Mouse (Mus musculus) gastrocnemius, postnatal 10 days (tissue): ENCODE data around the gene Nub1. TPM values are rescaled to one million over a fixed set of nuclear protein-coding genes. Genes with fewer than 3 reads are reported as not detected.
"Not testable (repeated sequence)": the region's sequence is repeated elsewhere in the genome, so short reads cannot be mapped to it uniquely, and the experiment has no call there.

ENCODE experiments used
- DNase-seq: peaks from one replicate; pipeline ENCODE4 v3.0.0; 2021; ENCODE audit warnings: mixed read lengths
- long read RNA-seq, 2 experiments: library from polyadenylated mRNA; stranded (forward); transcript quantifications; one replicate each; pipeline ENCODE4 v2.0.0; 2021
- total RNA-seq, 2 experiments: library from RNA; stranded (reverse); gene quantifications; 2 replicates each; pipeline ENCODE4 v1.2.3; 2021

Nub1 gene
- 10 to 100 TPM; 22.8 to 24.3 TPM for total RNA-seq
- long read RNA-seq, experiment 1, transcript Nub1-201 (15 exons, 3,269 nt): major isoform, 25 of 58 reads
- long read RNA-seq, experiment 1, transcript Nub1-202 (15 exons, 3,546 nt): minor isoform, 21 of 58 reads
- long read RNA-seq, experiment 1, partial matches to known transcripts: 7 of 58 reads
- long read RNA-seq, experiment 1, other reads (novel, unspliced or antisense): 4 of 58 reads
- long read RNA-seq, experiment 2, transcript Nub1-201 (15 exons, 3,269 nt): major isoform, 26 of 52 reads
- long read RNA-seq, experiment 2, transcript Nub1-202 (15 exons, 3,546 nt): minor isoform, 15 of 52 reads
- long read RNA-seq, experiment 2, partial matches to known transcripts: 8 of 52 reads
- long read RNA-seq, experiment 2, other reads (novel, unspliced or antisense): 3 of 52 reads

GRCm38 (mm10) chr5:24685366-24686093 is at the start of gene Nub1:
Nub1 (plus strand) TSS chr5:24685532.
- peak; percentile 98 for DNase-seq

- no peak for DNase-seq
These were observed 48.3 kb upstream of the Nub1 start for GRCm38 (mm10) chr5:24636987-24637386.

DNA sequence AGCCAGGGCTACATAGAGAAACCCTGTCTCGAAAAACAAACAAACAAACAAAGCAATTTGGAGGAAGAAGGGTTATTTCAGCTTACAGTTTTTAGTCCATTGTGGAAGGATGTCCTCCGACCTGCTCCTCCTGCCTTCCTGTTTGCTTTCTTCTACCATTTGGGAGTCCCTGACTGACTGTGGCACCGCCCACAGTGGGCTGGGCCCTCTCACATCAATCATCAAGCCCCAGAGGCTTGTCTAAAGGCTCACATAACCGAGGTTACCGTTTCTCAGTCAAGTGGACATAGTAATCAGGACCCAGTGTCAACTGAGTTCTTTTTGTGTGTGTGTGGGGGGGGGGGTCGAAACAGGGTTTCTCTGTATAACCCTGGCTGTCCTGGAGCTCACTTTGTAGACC is 47.2 kb upstream of the Nub1 start:
- no peak for DNase-seq

DNA sequence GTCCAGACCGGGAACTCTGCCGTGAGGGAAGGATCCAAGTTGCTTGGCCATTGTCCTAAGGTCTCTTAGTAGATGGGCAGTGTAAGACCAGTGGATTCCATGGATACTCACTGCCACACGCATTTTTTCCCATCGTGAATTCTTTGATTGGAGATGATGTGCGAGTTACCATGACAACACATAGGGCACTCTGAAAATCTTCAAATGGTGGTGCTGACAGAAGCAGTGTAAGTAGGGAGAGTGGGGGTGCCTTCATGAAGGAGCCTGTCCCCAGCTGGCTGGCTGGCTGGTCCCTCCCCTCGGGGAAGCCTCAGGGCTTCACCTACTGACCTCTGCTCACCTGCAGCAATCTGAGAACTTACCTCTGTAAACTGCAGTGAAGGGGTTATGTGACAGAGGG is 46.3 kb upstream of the Nub1 start:
- no peak for DNase-seq

DNA sequence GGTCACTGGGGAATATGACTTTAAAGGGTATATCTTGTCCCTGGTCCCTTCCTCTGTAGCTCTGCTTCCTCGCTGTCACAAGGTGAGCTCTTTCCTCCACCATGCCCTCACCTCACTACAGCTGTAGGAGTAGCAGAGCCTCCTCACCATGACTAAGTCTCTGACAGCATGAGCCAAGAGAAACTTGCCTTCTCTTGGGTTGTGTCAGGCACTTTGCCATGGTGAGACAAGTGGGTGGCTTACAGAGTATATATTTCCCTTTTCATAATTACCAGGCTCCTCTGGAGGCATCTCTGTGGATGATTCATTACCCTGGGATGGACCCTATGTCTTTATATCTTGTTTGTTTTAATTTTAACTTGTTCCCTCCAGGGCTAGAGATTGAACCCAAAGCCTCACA is 39.9 kb upstream of the Nub1 start:
- DNase-seq: no peak

GRCm38 (mm10) chr5:24649231-24649630 is 36.1 kb upstream of the Nub1 start:
- DNase-seq: no peak

DNA sequence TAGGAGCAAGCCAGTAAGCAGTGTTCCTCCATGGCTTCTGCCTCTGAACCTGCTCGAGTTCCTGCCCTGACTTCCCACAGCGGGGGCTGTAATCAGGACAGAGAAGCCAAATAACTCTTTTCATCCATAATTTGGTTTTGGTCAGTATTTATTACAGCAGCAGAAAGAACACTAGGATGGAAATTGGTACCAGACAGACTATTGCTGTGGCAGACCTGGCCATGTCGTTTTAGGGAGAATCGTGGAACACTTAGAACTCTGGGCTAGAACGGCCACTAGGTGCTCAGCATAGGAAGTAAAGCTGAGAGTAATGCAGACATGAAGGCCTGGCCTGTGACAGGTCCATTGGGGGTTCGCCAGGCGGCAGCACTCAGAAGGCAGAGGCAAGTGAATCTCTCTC is 35.6 kb upstream of the Nub1 start:
- no peak for DNase-seq

DNA sequence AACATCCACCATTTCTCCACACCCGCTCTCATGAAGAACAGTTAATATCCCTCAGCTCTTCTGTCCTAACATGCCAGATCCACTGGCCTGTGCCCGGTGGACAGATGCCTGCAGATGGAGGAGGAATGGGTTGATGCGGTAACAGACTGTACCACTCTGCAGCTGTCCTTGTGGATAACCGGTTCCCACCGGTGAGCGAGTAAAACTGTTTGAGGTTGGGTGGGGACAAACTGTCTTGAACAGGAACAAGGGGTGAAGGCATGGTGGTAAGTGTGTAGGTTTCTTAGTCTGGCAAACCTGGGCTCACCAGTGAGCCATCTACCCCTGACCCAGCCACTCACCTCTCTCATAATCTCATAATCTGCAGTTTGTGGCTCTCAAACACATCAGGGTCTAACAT is 34.0 kb upstream of the Nub1 start:
- no peak for DNase-seq

- peak; percentile 87 for DNase-seq
These were observed 33.3 kb upstream of the Nub1 start for GRCm38 (mm10) chr5:24651768-24652752.

DNA sequence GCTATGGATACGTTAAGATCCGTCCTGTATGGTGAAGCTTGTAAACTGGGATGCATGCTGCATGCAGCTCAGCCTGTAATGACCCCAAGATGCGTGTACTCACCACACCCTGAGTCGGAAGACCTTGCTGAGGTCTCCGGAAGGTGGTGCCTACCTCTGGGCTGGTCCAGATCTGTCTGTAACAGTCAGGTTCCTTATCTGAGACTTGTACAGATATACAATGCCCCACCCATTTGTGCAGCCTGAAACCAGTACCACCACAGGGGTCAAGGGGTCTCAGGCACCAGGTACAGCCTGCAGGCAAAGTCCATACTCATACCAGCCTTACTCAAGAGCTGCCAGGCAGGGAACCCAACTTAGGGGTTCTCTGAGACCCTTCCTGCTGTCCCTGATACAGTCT is 32.6 kb upstream of the Nub1 start:
- no peak for DNase-seq

DNA sequence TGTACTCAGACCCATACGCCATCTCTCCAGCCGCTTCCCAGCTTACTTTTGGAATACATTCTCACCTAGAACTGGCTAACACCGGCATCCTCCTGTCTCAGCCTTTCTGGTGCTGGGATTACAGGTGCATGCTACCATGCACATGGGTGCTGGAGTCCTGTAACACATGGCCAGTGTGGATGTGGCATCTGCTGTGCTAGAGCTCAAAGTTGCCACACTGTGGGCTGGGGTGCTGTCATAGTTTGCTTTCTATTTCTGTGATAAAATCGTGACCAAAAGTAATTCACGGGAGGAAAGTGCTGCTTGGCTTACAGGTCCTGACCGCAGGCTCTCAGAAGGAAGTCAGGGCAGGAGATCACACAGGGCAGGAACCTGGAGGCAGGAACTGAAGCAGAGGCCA is 30.8 kb upstream of the Nub1 start:
- no peak for DNase-seq

GRCm38 (mm10) chr5:24657113-24657512 is 28.2 kb upstream of the Nub1 start:
- no peak for DNase-seq

GRCm38 (mm10) chr5:24659708-24660423 is 25.5 kb upstream of the Nub1 start:
- DNase-seq: no peak

DNA sequence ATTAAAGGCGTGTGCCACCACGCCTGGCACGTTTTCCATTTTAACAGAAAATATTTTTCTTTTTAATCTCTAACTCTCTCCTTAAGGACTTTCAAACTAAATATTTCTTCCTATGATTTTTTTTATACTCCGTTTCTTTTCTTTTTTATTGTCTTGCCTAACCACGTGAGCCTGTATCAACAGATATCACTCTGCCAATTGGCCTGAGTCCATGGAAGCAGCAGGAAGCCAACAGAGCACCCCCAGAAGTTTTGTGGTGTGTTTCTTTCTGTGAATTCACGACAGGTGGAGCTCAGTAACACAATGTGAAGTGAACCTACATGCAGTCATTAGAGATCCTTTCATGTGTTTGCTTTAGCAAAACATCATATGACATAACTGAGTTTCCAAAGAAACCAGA is 23.9 kb upstream of the Nub1 start:
- no peak for DNase-seq

GRCm38 (mm10) chr5:24674238-24674637 is 11.1 kb upstream of the Nub1 start:
- peak; percentile 79 for DNase-seq

DNA sequence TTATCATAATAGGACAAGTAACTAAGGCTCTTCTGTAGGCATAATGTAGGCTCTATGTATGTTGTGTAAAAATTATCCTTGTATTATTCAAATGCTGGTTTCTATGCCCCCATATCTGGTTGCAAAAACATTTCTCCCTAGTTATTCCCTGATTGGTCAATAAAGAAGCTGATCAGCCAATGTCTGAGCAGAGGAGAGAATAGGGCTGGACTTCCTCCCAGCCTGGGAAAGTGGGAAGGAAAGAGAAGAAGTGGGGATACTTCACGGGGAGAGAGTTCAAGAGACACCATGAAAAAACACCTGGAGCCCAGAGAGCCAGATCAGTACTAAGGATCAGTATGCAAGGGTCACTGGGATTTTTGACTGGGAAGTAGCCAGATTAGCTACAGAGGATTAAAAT is 3.9 kb upstream of the Nub1 start:
- DNase-seq: no peak

GRCm38 (mm10) chr5:24684578-24685365 is 560 bp upstream of the Nub1 start:
- peak; percentile 19 for DNase-seq

DNA sequence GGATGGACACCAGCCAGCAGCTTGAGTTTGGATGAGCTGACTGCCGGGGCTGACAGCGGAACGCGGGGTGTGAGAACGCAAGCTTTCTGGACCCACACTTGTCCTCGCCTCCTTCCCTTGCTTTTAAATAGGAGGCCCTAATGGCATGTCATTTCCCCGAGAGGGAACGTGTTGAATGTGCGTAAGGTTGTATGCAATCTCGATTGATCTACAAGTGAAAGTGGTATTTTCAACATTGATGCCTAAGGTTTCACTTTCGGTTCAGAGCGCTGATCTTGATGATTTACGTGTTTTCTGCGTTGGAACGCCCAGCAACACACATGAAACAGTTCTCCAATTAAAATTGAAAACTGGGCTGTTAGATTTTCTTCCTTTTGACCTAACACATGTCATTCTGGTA is 844 bp downstream of the Nub1 start:
- DNase-seq: no peak

GRCm38 (mm10) chr5:24686671-24687420 is 1.5 kb downstream of the Nub1 start:
- not testable (repeated sequence) for DNase-seq

DNA sequence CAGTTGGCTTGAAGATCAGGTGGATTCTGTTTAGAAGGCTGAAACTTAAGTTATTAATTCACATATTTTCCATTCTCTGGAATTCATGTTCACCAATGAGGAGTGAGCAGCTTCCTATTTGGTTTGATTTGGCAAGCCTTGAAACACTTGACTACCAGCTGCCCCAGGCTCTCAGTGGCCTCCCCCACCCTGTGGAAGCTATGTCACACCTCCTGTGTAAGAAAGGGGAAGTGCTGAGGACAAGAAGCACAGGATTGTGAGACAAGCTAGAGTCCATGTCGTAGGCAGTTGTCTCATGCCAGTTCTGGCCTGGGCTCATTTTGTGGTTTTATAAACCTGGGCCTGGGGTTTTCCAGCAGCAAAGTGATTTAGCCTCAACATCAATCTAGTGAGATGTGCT is 2.4 kb downstream of the Nub1 start:
- DNase-seq: no peak
